Mouse (Mus musculus) ovary, adult 10 weeks (tissue): Measurements from ENCODE around the gene Eci1. TPM values are rescaled to one million over a fixed set of nuclear protein-coding genes. Genes with fewer than 3 reads are reported as not detected.

Source experiments
- polyA plus RNA-seq: library from polyadenylated mRNA; stranded (reverse); fragments of 350-450 nt; fragmentation: Illumina TruSeq; extraction: RNeasy Lipid Tissue Mini Kit (QIAGEN cat#74804); gene quantifications from one replicate; pipeline ENCODE4 v1.2.3, GENCODE M21; 2014

Gene Eci1
- 15.1 TPM for polyA plus RNA-seq

DNA sequence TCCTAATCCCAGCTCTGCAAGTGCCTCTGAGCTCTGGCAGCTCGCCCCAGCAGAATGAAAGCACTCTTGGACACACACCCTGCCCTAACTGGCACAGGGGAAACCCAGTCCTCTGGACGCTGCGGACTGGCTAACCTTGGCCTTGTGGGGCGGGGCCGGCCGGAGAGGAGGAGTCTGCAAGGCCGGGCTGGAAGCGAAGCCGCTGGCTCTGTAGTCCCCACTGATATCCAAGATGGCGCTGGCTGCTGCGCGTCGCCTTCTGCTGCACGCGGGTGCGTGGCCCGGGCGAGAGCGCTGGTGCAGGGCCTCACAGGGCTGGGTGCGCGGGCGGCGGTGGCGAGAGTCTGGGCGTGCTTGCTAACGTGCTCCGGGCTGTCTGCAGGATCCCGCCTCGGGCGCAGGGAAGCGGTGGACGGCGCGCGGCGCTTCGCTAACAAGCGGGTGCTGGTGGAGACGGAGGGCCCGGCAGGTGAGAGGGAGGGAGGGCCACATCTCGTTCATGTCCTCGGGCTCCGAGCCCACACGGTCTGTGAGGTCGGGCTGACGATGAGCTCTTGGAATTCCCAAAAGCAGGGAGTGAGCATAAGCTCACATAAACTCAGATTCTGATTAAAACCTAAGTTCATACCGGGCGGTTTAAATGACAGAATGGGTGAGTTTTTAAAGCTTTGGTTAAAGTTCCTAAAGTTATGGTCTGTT lies at the start of gene Eci1:
Gene Eci1 (plus strand): TSS at position 171 of the 699 bp plus-strand sequence.

GRCm38 (mm10) chr17:24414230-24414976 lies 12.0 kb upstream of the Eci1 start, which contains the start of gene Rnps1:
TSS of gene Rnps1 (plus strand) at chr17:24414565.

DNA sequence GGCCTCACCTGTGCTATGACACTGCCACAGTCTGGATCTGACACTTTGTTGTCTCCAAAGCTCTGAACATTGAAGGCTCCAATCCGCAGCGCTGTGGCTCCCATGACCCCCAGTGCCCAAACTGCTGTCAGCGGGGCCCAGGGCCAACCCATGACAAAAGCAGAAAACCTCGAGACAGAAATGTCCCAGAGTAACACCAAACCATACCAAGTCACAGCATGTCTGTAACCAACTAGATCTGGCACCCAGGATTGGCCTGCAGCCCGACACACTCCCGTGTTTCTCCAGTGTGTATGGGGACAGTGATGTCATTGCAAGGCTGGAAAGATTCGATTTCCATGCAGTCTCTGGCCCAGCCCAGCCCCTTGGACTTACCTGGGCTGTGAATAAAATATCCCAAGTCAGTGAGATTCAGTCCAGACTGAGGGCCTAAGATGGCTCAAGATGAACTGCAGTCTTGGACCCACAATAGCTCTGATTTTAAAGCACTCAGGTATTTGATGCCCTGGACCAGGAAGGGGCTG lies 16.3 kb downstream of the Eci1 start, which contains the start of gene Dnase1l2:
Gene Dnase1l2 (minus strand): TSS at position 474 of the 524 bp plus-strand sequence.

GRCm38 (mm10) chr17:24469910-24470602 lies 43.6 kb downstream of the Eci1 start, which contains the start of the genes E4f1 and Pgp:
TSS of gene E4f1 (minus strand) at chr17:24470313.
TSS of gene Pgp (plus strand) at chr17:24470392.

GRCm38 (mm10) chr17:24473612-24474275 lies 47.3 kb downstream of the Eci1 start, which contains the start of gene Bricd5:
TSS of gene Bricd5 (plus strand) at chr17:24473884.

GRCm38 (mm10) chr17:24478663-24479380 lies 52.4 kb downstream of the Eci1 start, which contains the start of gene Mlst8:
TSS of gene Mlst8 (minus strand) at chr17:24479078.

GRCm38 (mm10) chr17:24488186-24488661 lies 61.8 kb downstream of the Eci1 start, which contains the start of gene Caskin1:
TSS of gene Caskin1 (plus strand) at chr17:24488601.

Other genes starting within 250 kb of the Eci1 start
- 18.2 TPM for gene Tbc1d24, start 221.1 kb upstream of the Eci1 start, polyA plus RNA-seq
- 0.48 TPM for gene Ntn3, start 217.1 kb upstream of the Eci1 start, polyA plus RNA-seq
- gene Tedc2, start 205.8 kb upstream of the Eci1 start, polyA plus RNA-seq: 4.7 TPM
- gene Ccnf, start 175.2 kb upstream of the Eci1 start, polyA plus RNA-seq: 5.2 TPM
- gene Abca17, start 75.6 kb upstream of the Eci1 start, polyA plus RNA-seq: not detected
- gene Abca3, start 74.7 kb upstream of the Eci1 start, polyA plus RNA-seq: 1.7 TPM
- gene Rnps1, start 12.1 kb upstream of the Eci1 start, polyA plus RNA-seq: 81.8 TPM
- not detected for gene Dnase1l2, start 16.5 kb downstream of the Eci1 start, polyA plus RNA-seq
- 0.46 TPM for gene E4f1, start 43.7 kb downstream of the Eci1 start, polyA plus RNA-seq
- 29.5 TPM for gene Pgp, start 43.8 kb downstream of the Eci1 start, polyA plus RNA-seq
- not detected for gene Bricd5, start 47.2 kb downstream of the Eci1 start, polyA plus RNA-seq
- 5.6 TPM for gene Mlst8, start 52.4 kb downstream of the Eci1 start, polyA plus RNA-seq
- gene Caskin1, start 62.0 kb downstream of the Eci1 start, polyA plus RNA-seq: 0.80 TPM
- gene Traf7, start 101.3 kb downstream of the Eci1 start, polyA plus RNA-seq: 5.3 TPM
- gene Rab26, start 107.6 kb downstream of the Eci1 start, polyA plus RNA-seq: not detected
- gene Pkd1, start 123.2 kb downstream of the Eci1 start, polyA plus RNA-seq: 6.3 TPM
- gene Tsc2, start 206.0 kb downstream of the Eci1 start, polyA plus RNA-seq: 15.9 TPM
- gene Nthl1, start 206.0 kb downstream of the Eci1 start, polyA plus RNA-seq: 0.34 TPM
- 11.8 TPM for gene Slc9a3r2, start 223.7 kb downstream of the Eci1 start, polyA plus RNA-seq
- gene Npw, start 231.8 kb downstream of the Eci1 start, polyA plus RNA-seq: not detected
- gene Zfp598, start 243.0 kb downstream of the Eci1 start, polyA plus RNA-seq: 0.68 TPM